Mouse (Mus musculus): Measurements from ENCODE around the gene Pgghg.

The Pgghg gene

DNA sequence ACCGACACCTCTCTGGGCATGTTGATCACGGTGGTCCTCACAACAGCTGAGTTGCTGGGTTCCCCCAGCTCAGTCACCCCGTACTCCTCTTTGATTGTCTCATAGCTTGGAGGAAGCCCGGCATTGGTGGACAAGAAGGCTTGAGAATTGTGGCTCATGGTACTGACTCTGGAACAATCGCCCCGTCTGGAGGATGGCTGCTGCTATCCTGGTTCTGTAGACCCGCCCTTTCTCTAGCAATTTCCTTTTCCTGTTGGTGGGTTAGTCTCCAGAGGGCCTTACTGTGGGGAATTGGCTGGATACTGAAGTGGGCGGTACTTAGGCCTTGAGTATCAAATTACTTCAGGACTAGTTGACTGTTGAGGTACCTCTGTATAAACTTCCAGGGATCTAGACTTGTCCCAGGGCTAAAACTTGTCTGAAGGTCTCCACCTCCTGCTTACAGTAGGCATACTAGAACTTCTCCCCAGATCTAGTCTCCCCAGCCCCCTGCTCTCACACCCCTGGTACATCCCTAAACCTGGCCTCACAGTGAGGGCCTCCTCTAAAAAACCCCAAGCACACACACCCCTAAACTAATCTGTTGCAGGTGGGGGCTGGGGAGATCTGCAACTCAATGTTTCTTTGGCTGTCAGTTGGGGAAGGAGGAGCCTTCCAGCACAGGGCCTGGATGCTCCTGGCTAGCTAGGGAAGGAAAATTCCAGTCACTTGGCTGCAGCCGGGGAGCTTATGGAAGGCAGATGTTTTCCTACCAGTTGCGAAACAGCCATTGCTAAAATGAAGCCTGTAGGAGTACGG, 14.8 kb downstream of the Pgghg start, which contains the start of the genes Gm45717 and Ifitm2:
Gene Gm45717 (minus strand): TSS at position 180 of the 798 bp plus-strand sequence.
Gene Ifitm2 (minus strand): TSS at position 230 of the 798 bp plus-strand sequence.
- WGBS = 38% methylated on average over 11 of the region's 11 CpGs

DNA sequence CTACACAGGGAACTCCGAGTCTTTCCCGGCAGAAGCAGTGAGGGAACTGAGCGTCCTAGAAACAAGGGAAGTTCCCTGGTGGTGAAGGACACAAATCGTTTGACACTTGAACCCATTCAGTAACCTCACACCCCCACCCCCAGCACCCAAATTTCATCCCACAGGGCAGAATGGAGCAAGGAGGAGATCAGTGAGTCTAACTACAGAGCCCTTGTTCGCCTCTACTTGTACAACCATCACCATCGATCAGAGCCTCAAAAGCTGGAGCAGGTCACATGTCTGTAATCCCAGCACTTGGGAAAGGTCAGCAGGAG, 15.3 kb downstream of the Pgghg start:
- 48% methylated on average over 6 of the region's 6 CpGs for WGBS

- 30% methylated on average over 9 of the region's 9 CpGs for WGBS
Observed at GRCm38 (mm10) chr7:140959181-140959901, 18.1 kb downstream of the Pgghg start.

- 86% methylated on average over 5 of the region's 5 CpGs for WGBS
Observed at GRCm38 (mm10) chr7:140960026-140960425, 18.8 kb downstream of the Pgghg start.

DNA sequence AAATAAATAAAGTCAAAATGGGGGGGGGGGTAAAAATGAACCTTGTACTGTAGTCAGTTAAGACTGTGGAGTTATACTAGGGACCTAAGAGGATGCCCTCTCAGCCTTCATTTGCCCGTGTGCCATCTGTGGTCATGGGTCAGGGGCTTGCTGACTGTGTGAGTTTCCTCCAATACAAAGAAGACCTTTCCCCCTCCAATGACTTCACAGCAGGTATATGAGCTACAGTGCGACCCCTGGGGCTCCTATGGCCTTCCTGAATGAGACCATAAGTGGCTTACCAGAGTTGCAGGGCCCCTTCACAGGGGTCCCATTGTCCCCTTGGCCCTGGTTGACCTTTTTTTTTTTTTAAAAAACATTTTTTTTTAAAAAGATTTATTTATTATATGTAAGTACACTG, 20.2 kb downstream of the Pgghg start:
- WGBS = 82% methylated on average over 2 of the region's 2 CpGs

GRCm38 (mm10) chr7:140962733-140963132, 21.5 kb downstream of the Pgghg start:
- 94% methylated on average over 2 of the region's 2 CpGs for WGBS

DNA sequence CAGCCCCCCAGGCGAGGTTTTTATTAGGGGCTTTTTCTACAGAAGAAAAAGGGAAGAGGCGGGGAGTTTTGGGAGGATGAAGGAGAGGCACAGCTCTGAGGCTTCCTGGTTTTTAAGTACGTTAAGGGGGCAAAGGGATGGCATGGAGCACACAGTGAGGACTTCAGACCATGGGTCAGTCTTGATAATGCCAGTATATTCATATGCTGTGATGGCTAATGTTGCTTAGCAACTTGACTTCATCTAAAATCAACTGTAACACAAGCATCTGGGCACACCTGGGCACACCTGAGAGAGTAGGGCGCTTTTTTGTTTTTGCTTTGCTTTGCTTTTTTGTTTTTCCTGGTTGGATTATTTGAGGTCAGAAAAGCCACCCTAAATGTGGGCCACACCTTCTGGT, 25.7 kb downstream of the Pgghg start, which contains the start of gene Ifitm1:
Gene Ifitm1 (plus strand): TSS at position 301 of the 400 bp plus-strand sequence.
- WGBS = 91% methylated on average over 4 of the region's 4 CpGs

DNA sequence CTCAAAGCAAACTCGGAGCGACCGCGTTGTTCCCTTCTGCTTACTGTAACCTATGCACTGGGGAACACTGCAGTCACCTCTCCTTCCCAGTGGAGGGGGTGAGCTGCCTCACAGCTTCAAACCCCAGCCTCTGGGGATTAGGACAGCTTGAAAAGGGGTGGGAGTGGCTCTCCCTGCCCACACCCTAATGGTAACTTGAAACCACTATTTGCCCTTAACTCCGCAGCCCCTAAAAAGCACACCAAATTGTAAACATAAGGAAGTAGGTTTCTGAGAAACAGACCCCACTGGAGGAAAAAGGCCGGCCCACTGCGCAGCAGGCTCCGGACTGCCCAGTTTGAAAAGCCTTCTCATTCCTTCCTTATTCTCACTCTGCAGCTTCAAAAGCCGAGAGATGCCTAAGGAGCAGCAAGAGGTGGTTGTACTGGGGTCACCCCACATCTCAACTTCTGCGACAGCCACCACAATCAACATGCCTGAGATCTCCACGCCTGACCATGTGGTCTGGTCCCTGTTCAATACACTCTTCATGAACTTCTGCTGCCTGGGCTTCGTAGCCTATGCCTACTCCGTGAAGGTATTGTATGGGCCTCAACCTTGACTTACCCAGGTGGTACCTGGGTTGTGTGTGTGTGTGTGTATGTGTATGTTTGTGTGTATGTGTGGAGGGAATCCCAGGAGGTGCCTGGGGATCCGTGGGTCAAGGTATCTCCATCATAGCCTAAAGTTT, 26.8 kb downstream of the Pgghg start:
- 64% methylated on average over 14 of the region's 14 CpGs for whole genome bisulfite sequencing

DNA sequence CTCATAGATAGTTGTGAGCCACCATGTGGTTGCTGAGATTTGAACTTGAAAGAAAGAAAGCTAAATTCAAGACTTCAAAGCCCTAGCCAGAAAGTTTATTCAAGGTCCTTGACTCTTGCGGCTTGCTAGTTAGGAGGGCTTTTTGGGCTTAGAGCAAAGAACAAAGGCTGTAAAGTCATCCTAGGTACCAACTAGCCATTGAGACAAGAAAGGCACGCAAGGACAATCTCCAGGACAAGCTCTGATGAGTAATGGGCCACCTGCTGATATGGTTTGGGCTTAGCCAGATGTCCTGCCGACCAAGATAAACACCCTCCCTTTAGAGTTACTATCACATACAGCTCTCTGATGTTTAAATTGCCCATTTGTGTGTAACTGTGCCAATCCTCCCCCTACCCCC, 27.5 kb downstream of the Pgghg start:
- 53% methylated on average over 3 of the region's 3 CpGs for WGBS

GRCm38 (mm10) chr7:140970931-140971330, 29.7 kb downstream of the Pgghg start:
- WGBS = 75% methylated on average over 7 of the region's 7 CpGs

DNA sequence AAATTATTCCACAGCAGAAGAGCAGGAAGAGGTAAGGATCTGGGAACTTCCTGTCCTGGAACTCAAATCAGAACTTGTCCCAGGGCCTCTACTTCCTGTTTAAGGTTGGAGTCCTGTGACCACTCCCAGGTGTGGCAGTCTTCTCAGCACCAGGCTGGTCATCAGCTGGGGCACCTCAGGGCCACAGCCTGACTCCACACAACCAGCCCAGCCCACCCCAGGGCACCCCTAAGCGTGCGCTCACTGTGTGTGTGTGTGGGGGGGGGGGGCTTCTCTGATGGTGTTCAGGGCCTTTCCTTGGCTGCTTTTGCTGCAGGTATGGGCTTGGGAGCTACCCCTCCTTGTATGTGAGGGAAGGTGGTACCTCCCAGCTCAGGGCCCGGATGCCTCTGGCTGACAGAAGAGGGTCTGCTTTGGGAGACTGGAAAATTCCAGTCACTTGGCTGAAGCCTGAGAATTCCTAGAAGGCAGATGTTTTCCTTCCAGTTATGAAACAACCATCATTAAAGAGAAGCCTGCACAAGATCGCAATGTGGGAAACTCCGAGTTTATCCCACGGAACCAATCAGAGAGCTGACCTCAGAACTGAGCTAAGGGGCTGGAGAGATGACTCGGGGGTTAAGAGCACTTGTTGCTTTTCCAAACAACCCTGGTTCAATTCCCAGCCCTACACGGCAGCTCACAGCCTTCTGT, 30.4 kb downstream of the Pgghg start:
- 70% methylated on average over 8 of the region's 8 CpGs for WGBS

DNA sequence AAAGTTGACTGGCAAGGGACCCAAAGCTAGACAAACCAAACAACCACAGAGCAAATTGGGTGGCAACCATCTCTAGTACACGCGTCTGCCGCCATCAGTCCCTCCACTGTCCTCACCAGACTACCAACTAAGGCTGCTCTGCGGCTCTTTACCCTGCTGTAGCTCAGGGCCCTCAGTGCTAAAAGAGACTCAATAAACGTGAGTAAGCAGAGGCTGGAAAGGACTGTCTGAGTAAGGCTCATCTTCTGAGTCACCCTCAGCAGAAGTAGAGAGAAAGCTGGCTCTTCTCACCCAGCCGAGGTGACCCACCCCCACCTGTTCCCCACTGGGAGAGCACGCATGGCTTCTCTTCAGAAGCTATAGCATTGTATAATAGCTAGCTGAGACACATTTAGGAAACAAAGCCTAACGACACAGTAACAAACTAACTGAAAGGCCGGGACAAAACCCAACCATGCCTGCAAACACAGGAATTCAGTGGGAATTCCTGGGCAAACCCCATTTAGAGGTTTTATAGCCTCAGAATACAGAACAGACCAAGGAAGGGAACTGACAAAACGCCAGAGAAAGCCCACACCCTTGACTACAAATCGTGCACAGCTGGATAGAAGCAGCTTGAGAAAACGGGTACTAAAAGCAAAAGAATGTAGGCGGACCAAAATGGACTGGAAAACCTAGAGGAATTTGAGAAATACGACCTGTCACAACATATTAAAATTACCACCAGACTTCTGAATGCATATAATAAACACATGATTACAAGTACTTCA, 32.4 kb downstream of the Pgghg start:
- WGBS = 41% methylated on average over 14 of the region's 14 CpGs

GRCm38 (mm10) chr7:140974940-140975339, 33.7 kb downstream of the Pgghg start:
- WGBS = 46% methylated on average over 9 of the region's 9 CpGs

- 53% methylated on average over 3 of the region's 3 CpGs for WGBS
Observed at GRCm38 (mm10) chr7:140975465-140975864, 34.3 kb downstream of the Pgghg start.

- WGBS = 91% methylated on average over 9 of the region's 9 CpGs
Observed at GRCm38 (mm10) chr7:140976720-140977119, 35.5 kb downstream of the Pgghg start.

- WGBS = 93% methylated on average over 8 of the region's 8 CpGs
Observed at GRCm38 (mm10) chr7:140981704-140982103, 40.5 kb downstream of the Pgghg start.

- 92% methylated on average over 7 of the region's 7 CpGs for WGBS
Observed at GRCm38 (mm10) chr7:140982971-140983370, 41.8 kb downstream of the Pgghg start.

GRCm38 (mm10) chr7:140987182-140988138, 46.3 kb downstream of the Pgghg start:
- WGBS = 69% methylated on average over 17 of the region's 17 CpGs

- WGBS = 67% methylated on average over 4 of the region's 4 CpGs
Observed at GRCm38 (mm10) chr7:140989022-140989421, 47.8 kb downstream of the Pgghg start.

DNA sequence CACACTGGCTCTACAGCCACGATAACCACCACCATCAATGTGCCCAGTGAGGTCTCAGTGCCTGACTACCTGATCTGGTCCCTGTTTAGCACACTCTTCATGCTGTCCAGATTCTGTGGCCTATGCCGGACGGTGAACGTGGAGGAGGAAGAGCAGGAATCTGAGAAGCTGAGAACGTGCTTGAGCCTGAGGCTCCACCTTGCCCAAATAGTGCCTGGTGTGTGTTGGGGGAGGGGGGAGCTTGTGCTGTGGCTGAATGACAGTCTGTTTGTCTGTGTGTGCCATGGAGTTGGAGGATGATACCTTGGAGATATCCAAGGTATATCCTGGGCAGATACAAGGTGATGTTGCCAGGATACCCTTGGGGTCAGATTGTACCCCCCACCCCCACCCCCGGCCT, 49.0 kb downstream of the Pgghg start:
- WGBS = 79% methylated on average over 6 of the region's 6 CpGs
